Mouse (Mus musculus) adrenal gland (tissue): ENCODE measurements at regions not wholly inside any gene's neighbourhood (a gene's known extent, or its start where the extent isn't known, plus 50 kb on each side); places are given as distances from the start of the nearest gene placed in this dataset.

Experiments used
- intact Hi-C: fragments of 180-260 bp; cut with DNase I; formaldehyde crosslinking; loops from one replicate; pipeline ENCODE4 v1.15.1; 2025

DNA sequence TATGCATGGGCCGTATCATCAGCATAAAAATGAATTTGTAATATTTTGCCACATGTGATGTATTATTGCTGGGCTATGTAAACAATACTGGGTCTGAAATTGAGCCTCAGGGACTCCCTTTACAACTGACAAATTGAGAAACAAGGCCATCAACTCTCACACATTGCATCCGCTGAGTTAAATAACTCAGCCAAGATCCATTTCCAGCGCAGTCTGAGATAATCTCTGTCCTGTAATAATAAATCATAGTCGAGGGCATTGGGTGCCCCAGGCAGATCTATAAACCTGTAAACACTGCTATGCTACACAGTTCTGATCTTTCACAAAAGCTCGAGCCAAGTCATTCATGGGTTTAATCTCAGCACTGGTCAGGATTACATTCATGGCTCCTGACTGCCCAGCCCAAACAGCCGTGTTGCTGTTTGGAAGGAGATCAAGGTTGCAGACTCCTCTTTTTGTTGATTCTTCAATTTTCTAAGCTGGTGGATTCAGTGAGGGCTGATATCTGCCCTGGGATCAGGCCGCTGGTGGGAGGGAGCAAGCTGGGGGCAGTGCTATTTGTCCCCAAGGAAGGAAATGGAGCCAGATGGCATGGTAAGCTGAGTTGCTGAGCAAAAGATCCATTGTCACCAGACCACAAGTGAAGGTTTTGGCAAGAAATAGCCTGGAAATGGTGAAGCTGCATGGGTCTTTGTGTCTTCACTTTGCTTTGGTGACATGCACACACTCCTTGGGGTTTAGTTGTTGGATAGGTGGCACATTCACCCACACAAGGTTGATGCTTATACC, 160.0 kb upstream of the Bmper start:
- intact Hi-C loops: loop anchor here (5.0 kb wide), 1 partner anchor 54 kb away; no protein-coding TSS in a partner anchor

DNA sequence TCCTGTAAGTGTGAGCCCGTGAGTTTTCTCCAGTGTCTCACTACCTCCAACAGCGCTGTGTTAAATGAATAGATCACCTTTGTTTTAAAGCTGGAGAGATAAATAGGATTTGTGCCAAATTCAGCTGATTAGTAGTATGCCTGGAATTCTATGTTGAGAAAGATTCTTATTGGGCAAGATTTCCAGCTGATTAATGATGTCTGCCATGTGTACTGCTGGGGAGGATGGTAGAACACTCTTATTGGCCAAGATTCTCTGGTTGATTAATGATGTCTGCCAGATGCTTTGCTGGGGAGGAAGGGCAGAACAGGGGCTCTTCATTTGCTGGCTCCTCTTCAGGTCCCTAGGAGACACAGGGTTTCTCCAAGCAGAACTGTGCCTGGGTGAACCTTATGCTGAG, 158.9 kb upstream of the Bmper start:
- intact Hi-C loops: loop anchor here (5.0 kb wide), 1 partner anchor 53 kb away; no protein-coding TSS in a partner anchor

DNA sequence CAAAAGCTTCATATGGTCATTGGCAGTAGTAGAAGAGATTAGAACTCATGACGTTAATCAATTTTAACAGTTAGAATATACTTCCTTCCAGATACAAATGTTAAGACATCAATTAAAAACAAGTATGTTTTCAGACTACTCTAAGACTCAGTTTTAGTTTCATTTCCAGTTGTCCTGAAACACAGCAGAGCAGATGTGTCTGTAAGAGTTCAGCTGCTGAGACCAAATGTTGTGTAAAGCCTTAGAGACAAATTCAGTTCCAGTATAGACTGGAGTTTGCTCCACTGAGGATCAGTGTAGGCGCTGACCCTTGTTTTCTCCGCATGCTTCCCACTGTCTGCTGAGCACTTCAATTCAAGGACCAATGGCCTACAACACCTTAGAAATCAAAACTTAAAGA, 158.1 kb upstream of the Bmper start:
- intact Hi-C loops: loop anchor here (5.0 kb wide), 1 partner anchor 52 kb away; no protein-coding TSS in a partner anchor

DNA sequence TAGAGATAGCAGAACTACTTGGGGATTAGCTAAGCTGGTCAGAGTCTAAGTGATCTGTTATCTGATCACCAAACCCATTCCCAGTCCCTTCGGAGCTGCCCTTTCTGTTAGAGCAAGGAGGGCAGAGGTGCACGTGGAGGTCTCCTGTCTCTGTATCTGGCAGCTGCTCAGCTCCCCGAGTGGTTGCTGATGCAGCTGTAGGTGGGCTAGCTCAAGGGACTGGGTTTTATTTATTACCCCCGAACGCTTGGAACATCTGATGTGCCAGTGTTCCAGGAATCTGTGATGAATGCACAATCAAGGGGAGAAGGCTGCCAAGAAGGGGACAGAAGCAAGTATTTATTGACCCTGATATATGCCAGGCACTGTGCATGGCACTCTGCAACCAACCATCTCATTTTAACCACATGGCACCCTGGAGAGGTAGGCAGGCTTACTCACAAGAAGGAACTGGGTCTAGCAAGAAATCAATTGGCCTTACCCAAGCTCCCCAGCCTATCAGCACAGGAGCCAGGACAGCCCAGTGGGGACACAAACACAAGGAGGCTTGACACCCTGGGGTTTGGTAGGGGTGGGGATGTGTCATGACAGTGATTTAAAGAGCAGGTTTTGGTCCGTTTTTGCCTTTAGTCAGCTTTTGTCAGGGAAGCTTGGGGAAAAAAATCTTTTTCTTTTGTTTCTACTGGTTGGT, 154.6 kb upstream of the Bmper start:
- intact Hi-C loops: no loop called here

GRCm38 (mm10) chr9:23069161-23069560, 153.7 kb upstream of the Bmper start:
- intact Hi-C loops: no loop called here

- intact Hi-C loops: no loop called here
Measured at GRCm38 (mm10) chr9:23071006-23071405, 151.9 kb upstream of the Bmper start.

DNA sequence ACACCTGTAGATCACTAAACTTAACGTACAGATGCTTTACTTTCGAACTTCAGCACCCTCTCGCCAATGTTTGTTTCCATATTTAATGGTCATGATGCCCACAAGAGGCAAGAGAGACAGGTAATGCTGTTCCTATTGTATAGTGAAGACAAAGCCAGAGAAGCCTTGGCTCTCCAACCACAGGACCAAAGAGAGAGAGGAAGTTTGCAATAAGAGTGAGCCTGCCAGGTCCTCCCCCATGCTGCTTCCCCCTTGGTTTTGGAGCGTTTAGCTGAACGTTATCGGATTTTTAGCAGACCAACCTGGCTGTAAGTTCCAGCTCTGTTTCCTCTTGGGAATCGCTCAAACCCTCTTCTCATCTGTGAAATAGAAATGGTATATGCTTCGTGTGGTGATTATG, 150.1 kb upstream of the Bmper start:
- intact Hi-C loops: no loop called here

GRCm38 (mm10) chr9:23083562-23083961, 139.3 kb upstream of the Bmper start:
- intact Hi-C loops: no loop called here

DNA sequence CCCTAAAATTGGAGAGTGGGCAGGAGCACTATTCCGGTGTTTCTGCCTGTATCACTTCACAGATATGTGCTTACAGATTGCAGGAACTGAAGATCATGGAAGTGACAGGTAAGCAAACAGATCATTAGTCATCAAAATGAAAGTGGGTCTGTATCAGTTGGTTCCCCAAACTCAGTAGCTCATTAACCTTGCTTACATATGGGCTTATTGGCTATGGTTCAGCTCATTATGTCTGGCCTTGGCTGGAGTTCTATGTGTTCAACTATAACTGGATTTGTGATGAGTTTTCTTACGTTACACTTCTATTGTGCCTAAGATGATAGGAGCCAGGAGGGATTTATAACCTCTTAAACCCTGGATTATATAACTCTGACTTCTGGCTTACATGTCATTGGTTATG, 133.5 kb upstream of the Bmper start:
- intact Hi-C loops: no loop called here

DNA sequence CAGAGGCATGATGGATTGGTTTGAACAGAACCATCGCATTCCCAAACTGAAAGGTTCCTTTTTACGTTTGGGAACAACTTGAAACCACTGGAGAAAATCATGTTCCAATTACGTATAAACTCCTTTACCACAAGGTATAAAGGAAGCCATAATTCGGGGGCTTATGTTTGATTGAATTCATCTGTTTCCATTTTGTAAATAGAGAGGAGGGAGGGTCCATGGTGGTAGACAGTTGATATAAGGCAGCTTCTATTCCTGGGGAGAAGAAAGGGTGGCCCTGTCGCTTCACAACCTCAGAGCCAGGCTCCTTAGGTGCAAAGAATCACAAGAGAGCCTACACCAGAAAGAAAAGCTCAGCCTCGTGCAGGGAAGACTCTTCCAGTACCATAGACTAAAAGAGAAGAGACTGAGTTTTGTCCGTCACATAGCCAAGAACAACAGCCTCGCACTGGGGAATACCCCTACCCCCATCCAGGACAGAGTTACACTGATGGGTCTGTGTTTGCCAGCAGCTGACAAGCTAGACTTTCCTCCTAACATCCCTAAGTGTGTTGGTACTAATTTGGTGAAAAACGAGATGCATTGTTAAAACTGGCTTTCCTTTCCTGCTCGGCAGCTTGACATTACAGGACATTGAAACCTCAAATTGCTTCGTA, 125.6 kb upstream of the Bmper start:
- intact Hi-C loops: no loop called here

GRCm38 (mm10) chr9:23101584-23101983, 121.3 kb upstream of the Bmper start:
- intact Hi-C loops: no loop called here

- intact Hi-C loops: no loop called here
Measured at GRCm38 (mm10) chr9:23101990-23102796, 120.7 kb upstream of the Bmper start.

DNA sequence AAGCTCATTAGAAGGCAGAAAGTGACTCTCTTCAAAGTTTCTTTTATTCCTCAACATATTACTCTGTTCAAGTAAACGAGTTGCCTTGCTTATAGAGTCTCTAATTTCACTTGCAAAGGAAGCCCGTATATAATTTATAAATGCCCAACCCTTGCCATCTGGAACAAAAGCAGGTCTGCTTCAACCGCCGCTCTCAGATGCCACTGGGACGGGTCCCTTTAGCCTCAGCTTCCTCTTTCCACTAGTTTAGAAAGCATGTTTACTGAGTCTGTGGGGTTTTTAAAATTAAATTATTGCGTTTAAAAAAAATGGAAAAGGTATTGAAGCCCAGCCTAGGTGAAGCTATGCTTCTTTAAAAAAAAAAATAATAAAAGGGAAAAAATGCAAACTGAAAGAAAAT, 111.4 kb upstream of the Bmper start:
- intact Hi-C loops: loop anchor here (5.0 kb wide), 1 partner anchor 74 kb away; no protein-coding TSS in a partner anchor

GRCm38 (mm10) chr9:23115026-23115425, 107.8 kb upstream of the Bmper start:
- intact Hi-C loops: loop anchor here (5.0 kb wide), 1 partner anchor 53 kb away; no protein-coding TSS in a partner anchor

DNA sequence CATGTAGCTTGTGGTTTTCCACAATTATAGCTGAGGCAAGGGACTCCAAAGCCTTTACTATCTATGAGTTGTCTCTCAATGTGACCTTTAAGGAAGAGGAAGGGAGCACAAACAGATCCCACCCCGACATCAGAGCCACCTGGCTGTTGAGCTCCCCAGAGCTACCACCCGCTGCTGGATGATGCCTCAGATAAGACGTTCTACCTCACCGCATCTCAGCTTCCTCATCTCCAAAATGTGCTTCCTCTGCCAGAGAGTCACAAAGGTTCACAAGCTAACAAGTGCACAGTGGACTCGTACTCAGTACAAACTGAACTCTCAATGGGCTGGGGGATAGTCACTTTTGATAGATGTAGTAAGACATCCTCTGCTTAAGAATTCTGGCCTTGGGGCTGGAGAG, 107.3 kb upstream of the Bmper start:
- intact Hi-C loops: loop anchor here (5.0 kb wide), 1 partner anchor 53 kb away; no protein-coding TSS in a partner anchor

GRCm38 (mm10) chr9:23116311-23116710, 106.6 kb upstream of the Bmper start:
- intact Hi-C loops: loop anchor here (5.0 kb wide), 1 partner anchor 54 kb away; no protein-coding TSS in a partner anchor

DNA sequence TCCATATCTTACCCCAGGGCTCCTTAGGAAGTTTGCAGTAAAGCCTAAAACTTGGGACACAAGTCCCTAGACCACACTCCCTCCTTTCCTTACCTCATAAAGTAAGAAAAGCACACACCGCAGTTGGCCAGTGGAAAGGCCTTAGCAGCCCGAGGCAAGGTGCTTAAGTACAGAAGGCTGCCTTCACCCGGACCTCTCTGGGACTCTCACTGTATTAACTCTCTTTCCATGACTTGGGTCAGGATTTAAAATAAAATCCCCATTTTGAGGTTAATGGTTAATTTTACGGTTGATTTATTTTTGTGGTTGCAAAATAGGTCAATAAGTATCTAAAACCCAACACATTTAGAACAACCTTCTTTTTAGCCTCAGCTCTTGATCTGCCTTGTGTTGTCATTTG, 103.1 kb upstream of the Bmper start:
- intact Hi-C loops: loop anchor here (5.0 kb wide), 1 partner anchor 58 kb away; no protein-coding TSS in a partner anchor

GRCm38 (mm10) chr9:23120814-23121213, 102.1 kb upstream of the Bmper start:
- intact Hi-C loops: no loop called here

DNA sequence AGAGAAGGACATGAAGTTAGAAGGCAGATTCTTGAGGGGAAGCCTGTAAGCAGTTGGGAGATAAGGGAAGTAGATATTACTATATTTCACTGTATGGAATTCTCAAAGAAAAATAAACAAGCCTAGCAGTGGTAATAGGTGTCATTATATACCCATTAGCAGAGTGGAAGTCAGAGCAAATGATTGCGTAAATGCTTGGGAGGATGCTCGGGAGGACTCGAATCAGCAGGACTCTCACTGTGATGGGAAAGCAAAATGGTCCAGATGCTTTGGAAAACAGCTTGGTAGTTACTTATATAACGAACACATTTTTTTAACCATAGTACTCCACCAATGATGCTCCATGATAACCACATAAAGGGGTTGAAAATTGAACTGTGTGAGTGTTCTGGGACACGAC, 100.4 kb upstream of the Bmper start:
- intact Hi-C loops: no loop called here

DNA sequence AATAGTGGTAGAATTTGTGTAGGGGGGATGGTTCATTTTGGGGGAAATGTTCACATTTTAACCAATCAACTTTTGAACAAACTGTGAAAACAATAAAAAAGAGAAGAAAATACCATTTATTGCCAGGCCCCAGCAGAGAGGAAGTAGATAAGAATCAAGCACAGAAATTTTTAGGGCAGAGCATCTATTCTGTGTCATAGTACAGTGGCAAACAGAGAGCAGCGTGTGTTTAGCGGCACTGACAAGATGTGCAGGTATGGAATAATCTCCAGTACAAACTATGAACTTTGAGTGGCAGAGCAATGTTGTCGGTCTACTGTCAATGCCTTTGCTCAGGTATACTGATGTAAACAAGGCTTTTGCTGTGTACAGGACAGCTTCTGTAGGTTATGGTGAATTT, 99.4 kb upstream of the Bmper start:
- intact Hi-C loops: no loop called here
